Mouse (Mus musculus) hindbrain, embryonic 12.5 days (tissue): ENCODE measurements around the gene Gm10488. TPM values are rescaled to one million over a fixed set of nuclear protein-coding genes. Genes with fewer than 3 reads are reported as not detected.
"Not testable (repeated sequence)": the region's sequence is repeated elsewhere in the genome, so short reads cannot be mapped to it uniquely, and the experiment has no call there.

Experiments
- ATAC-seq: fragments of 200-750 bp; cut with Nextera tagmentation; 2 replicates; pipeline ENCODE4 v1.8.0; 2017; ENCODE audit warnings: moderate TSS enrichment; ENCODE audit not compliant: low FRiP score
- H3K27ac ChIP-seq: fragments of 300-500 bp; sonication (generic); 2 replicates; pipeline ENCODE4 v1.5.1; 2016; ENCODE audit warnings: mild to moderate bottlenecking
- H3K27me3 ChIP-seq: fragments of 300-500 bp; sonication (generic); 2 replicates; pipeline ENCODE4 v1.6.1; 2016; ENCODE audit warnings: mild to moderate bottlenecking
- H3K36me3 ChIP-seq: fragments of 300-500 bp; sonication (generic); 2 replicates; pipeline ENCODE4 v1.6.1; 2016; ENCODE audit warnings: mild to moderate bottlenecking
- H3K4me1 ChIP-seq: fragments of 300-500 bp; sonication (generic); 2 replicates; pipeline ENCODE4 v1.6.1; 2016
- H3K4me2 ChIP-seq: fragments of 300-500 bp; sonication (generic); replicated peaks from 2 replicates; pipeline ENCODE4 v1.6.1; 2016; ENCODE audit warnings: mild to moderate bottlenecking
- H3K4me3 ChIP-seq: fragments of 300-500 bp; sonication (generic); 2 replicates; pipeline ENCODE4 v1.5.1; 2016; ENCODE audit warnings: mild to moderate bottlenecking
- H3K9ac ChIP-seq: fragments of 300-500 bp; sonication (generic); 2 replicates; pipeline ENCODE4 v1.6.1; 2016; ENCODE audit warnings: mild to moderate bottlenecking, moderate library complexity
- H3K9me3 ChIP-seq: fragments of 300-500 bp; sonication (generic); replicated peaks from 2 replicates; pipeline ENCODE4 v1.6.1; 2016; ENCODE audit warnings: mild to moderate bottlenecking
- WGBS: fragments of 180-500 bp; shearing (Covaris S2); methylation state at CpG from one replicate; pipeline ENCODE4 v1.1.7; 2016; 5-methylcytosine and 5-hydroxymethylcytosine counted together
- microRNA-seq: library from miRNA; unstranded; fragments of <30 nt; microRNA quantifications from one replicate; pipeline ENCODE4, GENCODE M21; 2017
- polyA plus RNA-seq: library from polyadenylated mRNA; unstranded; fragments of >200 nt; fragmentation: Nextera tagmentation; extraction: Ambion mirVana; gene quantifications from 2 replicates; pipeline ENCODE4 v1.2.1, GENCODE M21; 2016

Gm10488 gene
- not detected in 2 replicates for polyA plus RNA-seq

DNA sequence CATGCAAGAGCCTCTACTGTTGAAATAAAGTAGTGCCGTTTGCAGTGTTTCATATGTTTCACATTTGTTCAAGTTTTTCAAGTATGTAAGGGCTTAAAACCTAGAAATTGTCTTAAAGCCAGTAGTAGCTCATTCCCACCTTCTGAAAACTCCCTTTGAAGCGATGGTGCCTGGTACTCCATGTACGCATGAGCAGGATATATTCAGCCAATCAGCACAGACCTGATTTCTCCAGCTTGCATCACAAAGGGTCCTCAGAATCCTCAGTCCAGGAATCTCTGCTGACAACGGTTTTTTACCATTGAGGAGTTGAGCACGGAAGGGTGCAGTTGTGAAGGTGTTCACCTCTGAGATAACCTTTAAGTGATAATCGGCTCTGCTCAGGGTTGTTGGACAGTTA lies at the start of gene Gm10488:
Gene Gm10488 (plus strand): TSS at position 301 of the 400 bp plus-strand sequence.
- not testable (repeated sequence) for H3K27ac ChIP-seq, ATAC-seq, H3K4me3 ChIP-seq, H3K4me1 ChIP-seq, H3K9ac ChIP-seq, H3K27me3 ChIP-seq, H3K9me3 ChIP-seq, H3K36me3 ChIP-seq, H3K4me2 ChIP-seq
- WGBS, result no CpG with 5 or more reads among the region's 6 CpGs

Small RNA genes lying within 50 kb of the gene (microRNA-seq; reads per million reads assigned to microRNA genes)
- gene Gm44298, result not detected
